Mouse (Mus musculus) intestine, postnatal 0 days (tissue): Measurements from ENCODE around the gene Arl5c. TPM values are rescaled to one million over a fixed set of nuclear protein-coding genes. Genes with fewer than 3 reads are reported as not detected.

ENCODE experiments used
- ATAC-seq: fragments of 200-750 bp; cut with Nextera tagmentation; 2 replicates; pipeline ENCODE4 v1.8.0; 2017; ENCODE audit warnings: mild to moderate bottlenecking, moderate TSS enrichment, moderate library complexity
- H3K27ac ChIP-seq: fragments of 300-500 bp; sonication (generic); 2 replicates; pipeline ENCODE4 v1.5.1; 2014; ENCODE audit warnings: mild to moderate bottlenecking, low read depth, low read length, moderate library complexity
- H3K27me3 ChIP-seq: fragments of 300-500 bp; sonication (generic); replicated peaks from 2 replicates; pipeline ENCODE4 v1.6.1; 2014; ENCODE audit warnings: low read length, mixed read lengths; ENCODE audit not compliant: control insufficient read depth, insufficient read depth
- H3K36me3 ChIP-seq: fragments of 300-500 bp; sonication (generic); 2 replicates; pipeline ENCODE4 v1.6.1; 2014; ENCODE audit warnings: mild to moderate bottlenecking, moderate library complexity; ENCODE audit not compliant: control insufficient read depth, insufficient read depth
- H3K4me1 ChIP-seq: fragments of 300-500 bp; sonication (generic); replicated peaks from 2 replicates; pipeline ENCODE4 v1.6.1; 2014; ENCODE audit warnings: antibody characterized with exemption, low read length, mixed read lengths; ENCODE audit not compliant: control insufficient read depth, insufficient read depth
- H3K4me2 ChIP-seq: fragments of 300-500 bp; sonication (generic); replicated peaks from 2 replicates; pipeline ENCODE4 v1.6.1; 2014; ENCODE audit warnings: low read depth, mild to moderate bottlenecking, moderate library complexity
- H3K4me3 ChIP-seq: fragments of 300-500 bp; sonication (generic); 2 replicates; pipeline ENCODE4 v1.5.1; 2014; ENCODE audit warnings: low read depth, low read length
- H3K9ac ChIP-seq: fragments of 300-500 bp; sonication (generic); 2 replicates; pipeline ENCODE4 v1.6.1; 2014; ENCODE audit warnings: mild to moderate bottlenecking, low read depth, low read length
- H3K9me3 ChIP-seq: fragments of 300-500 bp; sonication (generic); 2 replicates; pipeline ENCODE4 v1.6.1; 2016; ENCODE audit warnings: mixed run types; ENCODE audit not compliant: control insufficient read depth
- CTCF ChIP-seq: sonication (generic); IDR thresholded peaks from 2 replicates; pipeline ENCODE4 v1.5.1; 2016; ENCODE audit warnings: low read depth, mild to moderate bottlenecking, control low read depth, antibody characterized with exemption, moderate library complexity
- WGBS: fragments of 180-500 bp; shearing (Covaris S2); extraction: QIAGEN DNeasy Blood & Tissue Kit; methylation state at CpG from one replicate; pipeline ENCODE4 v1.1.7; 2014; 5-methylcytosine and 5-hydroxymethylcytosine counted together
- polyA plus RNA-seq: library from polyadenylated mRNA; unstranded; fragments of >200 nt; fragmentation: Nextera tagmentation; extraction: Ambion mirVana; gene quantifications from 2 replicates; pipeline ENCODE4 v1.2.1, GENCODE M21; 2015

Arl5c gene
- polyA plus RNA-seq, 1 experiment from 2014 or later, result 4.2 TPM

DNA sequence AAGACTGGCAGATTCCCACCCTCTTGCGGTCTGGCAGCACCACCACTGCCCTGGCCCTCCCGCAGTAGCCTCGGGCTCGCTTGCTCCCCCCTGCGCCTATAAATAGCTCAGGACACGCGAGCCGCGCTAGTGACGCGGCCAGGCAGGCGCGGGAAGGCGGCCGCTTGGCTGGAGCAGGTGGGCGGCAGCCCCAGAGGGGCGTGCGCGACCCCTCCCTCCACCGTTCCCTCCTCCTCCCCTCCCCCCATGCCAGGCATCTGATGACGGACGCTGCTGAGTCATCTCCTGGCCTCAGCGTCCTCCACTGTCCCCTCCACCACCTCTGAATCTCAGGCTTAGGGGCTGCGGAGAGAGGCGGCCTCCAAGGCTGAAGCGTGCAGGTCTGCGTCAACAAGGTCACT is 40.0 kb upstream of the Arl5c start:
- Histone ChIP-seq H3K4me3 (peak overlapping the region; percentile 22), H3K9me3 (no peaks in the 10 kb centered on the region), H3K4me1 (no peaks in the 10 kb centered on the region), H3K4me2 (peak overlapping the region; percentile 63), H3K9ac (no peak overlapping the region), H3K27ac (no peak overlapping the region), H3K36me3 (peaks cover 2% of the 10 kb centered on the region), H3K27me3 (peaks cover 24% of the 10 kb centered on the region)
- 1% methylated on average over 27 of the region's 27 CpGs for WGBS
- TF ChIP-seq CTCF, result peak; percentile 29; the same call in 1 of the 2 replicates
- 0 out of 2 replicates have a peak, but pooled peaks have one; percentile 19 for ATAC-seq

DNA sequence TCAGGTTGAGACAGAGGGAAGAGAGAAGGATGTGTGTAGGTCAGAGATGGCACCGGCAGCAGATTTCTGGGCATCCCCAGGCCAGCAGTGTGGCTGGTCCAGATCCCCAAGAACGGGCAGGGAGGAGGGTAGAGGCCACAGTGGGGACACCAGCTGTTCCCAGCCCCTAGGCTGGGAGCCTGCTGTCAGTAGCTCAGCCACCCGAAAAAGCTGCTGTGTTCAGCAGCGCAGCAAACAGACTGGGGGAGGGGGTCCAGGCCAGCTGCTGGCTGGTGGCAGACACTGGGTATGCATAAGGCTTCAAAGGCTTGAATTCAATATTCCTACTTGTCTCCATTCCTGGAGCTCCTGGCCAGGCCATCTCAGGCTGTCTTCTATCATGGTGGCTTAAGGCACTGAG is 38.9 kb upstream of the Arl5c start:
- TF ChIP-seq CTCF, result no peak
- no peak overlapping the region for H3K9ac ChIP-seq
- no peak overlapping the region for H3K4me2 ChIP-seq
- no peaks in the 10 kb centered on the region for H3K4me1 ChIP-seq
- peaks cover 24% of the 10 kb centered on the region for H3K27me3 ChIP-seq
- H3K27ac ChIP-seq, result no peak overlapping the region
- no peaks in the 10 kb centered on the region for H3K9me3 ChIP-seq
- ATAC-seq, result no peak
- peaks cover 14% of the 10 kb centered on the region for H3K36me3 ChIP-seq
- 52% methylated on average over 4 of the region's 4 CpGs for WGBS
- H3K4me3 ChIP-seq, result no peak overlapping the region

DNA sequence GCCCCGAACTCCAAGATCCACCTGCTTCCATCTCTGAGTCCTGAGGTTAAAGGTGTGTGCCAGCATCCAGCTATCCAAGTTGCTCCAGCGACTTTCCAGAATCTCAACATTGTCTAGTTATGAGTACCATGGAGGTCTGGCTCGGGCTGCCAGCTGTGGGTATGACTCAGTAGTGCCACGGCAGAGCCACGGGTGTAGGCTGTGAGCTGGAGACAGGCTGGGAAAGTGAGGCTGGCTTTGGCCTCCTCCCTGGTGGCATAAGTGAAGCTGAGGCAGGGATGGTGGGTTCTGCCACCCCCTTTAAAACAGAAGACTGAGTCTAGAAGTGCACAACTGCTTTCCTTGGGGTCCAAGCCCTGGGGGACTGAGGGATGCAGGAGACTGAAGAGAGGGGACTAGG is 38.1 kb upstream of the Arl5c start:
- no peak overlapping the region for H3K9ac ChIP-seq
- peaks cover 24% of the 10 kb centered on the region for H3K27me3 ChIP-seq
- no peak overlapping the region for H3K4me2 ChIP-seq
- peaks cover 22% of the 10 kb centered on the region for H3K36me3 ChIP-seq
- no peak overlapping the region for H3K4me3 ChIP-seq
- H3K4me1 ChIP-seq, result no peaks in the 10 kb centered on the region
- no peak for ATAC-seq
- TF ChIP-seq CTCF, result no peak
- 73% methylated on average over 5 of the region's 5 CpGs for WGBS
- no peaks in the 10 kb centered on the region for H3K9me3 ChIP-seq
- H3K27ac ChIP-seq, result no peak overlapping the region

DNA sequence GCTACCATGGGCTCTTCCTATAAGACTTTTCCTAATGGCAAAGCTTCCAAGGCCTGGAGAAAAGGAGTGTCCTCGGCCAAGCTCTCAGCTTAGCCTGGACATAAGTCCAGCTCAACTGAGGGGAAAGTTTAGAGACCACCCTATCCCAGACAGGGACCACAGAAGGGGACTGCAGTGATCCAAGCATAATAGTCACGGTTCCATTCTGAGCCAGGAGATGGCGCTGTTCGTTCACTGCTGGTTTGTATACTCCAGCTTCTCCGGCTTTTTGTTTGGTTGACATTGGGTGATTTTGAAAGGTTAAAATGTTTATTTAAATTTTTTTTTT is 35.4 kb upstream of the Arl5c start:
- ATAC-seq, result no peak
- TF ChIP-seq CTCF, result peak; percentile 91
- no peak overlapping the region for H3K27ac ChIP-seq
- H3K4me1 ChIP-seq, result no peaks in the 10 kb centered on the region
- H3K4me2 ChIP-seq, result no peak overlapping the region
- peaks cover 27% of the 10 kb centered on the region for H3K36me3 ChIP-seq
- H3K9me3 ChIP-seq, result no peaks in the 10 kb centered on the region
- H3K4me3 ChIP-seq, result no peak overlapping the region
- H3K27me3 ChIP-seq, result peaks cover 9% of the 10 kb centered on the region
- H3K9ac ChIP-seq, result no peak overlapping the region
- 8% methylated on average over 5 of the region's 5 CpGs for WGBS

DNA sequence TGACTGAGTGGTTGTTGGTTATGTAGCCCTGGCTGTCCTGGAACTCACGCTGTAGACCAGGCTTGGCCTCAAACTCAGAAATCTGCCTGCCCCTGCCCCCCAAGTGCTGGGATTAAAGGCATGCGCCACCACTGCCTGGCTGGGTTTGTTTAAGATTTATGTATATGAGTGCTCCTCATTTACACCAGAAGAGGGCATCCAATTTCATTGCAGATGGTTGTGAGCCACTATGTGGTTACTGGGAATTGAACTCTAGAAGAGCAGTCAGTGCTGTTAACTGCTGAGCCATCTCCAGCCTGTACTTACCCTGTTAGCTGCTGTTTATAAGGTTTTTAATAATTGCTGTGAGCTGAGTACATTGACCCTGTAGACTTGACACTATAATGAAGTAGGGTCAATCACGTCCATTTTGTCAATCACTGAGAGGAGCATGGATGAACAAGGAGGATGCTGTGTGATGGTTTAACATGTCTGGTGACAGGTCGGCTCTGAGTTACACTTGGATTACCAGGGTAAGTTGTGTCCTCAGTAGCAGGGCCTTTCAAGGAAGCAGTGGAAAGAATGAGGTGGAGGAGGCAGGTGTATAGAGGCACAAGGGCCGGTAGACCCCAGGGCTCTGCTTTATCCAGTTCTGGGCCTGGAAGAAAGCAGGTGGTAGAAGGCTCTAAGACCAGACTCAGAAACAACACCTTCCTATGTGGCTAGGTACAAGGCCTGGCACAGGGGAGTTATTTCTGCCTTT is 34.9 kb upstream of the Arl5c start:
- Histone ChIP-seq H3K4me1 (0 out of 2 replicates have a peak, but pooled peaks cover 4% of the 10 kb centered on the region), H3K4me3 (no peak overlapping the region), H3K27me3 (peaks cover 4% of the 10 kb centered on the region; the same call in 1 of the 2 replicates), H3K36me3 (peaks cover 27% of the 10 kb centered on the region), H3K27ac (no peak overlapping the region), H3K9me3 (no peaks in the 10 kb centered on the region), H3K9ac (no peak overlapping the region), H3K4me2 (no peak overlapping the region)
- ATAC-seq, result no peak
- peak; percentile 50 for TF ChIP-seq CTCF
- 50% methylated on average over 5 of the region's 5 CpGs for WGBS

DNA sequence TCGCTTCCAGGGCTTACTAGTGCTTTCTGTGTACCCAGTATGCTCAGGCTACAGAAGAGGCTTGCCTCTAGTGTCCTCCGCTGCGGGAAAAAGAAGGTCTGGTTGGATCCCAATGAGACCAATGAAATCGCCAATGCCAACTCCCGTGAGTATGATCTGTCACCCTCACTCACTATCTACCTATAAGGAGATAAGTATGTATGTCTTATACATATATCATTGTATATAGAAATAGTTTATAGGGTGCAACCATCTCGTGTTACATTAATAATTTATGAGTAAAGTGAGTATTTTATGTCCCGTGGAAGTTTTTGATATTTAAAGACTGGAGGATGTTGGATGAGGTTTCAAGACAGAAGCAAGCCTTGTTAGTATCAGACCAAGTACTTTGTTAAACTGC is 31.8 kb upstream of the Arl5c start:
- H3K9ac ChIP-seq, result peak overlapping the region; percentile 98; the same call in 1 of the 2 replicates
- no peak for TF ChIP-seq CTCF
- WGBS, result 14% methylated on average over 7 of the region's 7 CpGs
- 0 out of 2 replicates have a peak, but pooled peaks cover 6% of the 10 kb centered on the region for H3K4me1 ChIP-seq
- no peaks in the 10 kb centered on the region for H3K27me3 ChIP-seq
- no peak for ATAC-seq
- peak overlapping the region; percentile 95 for H3K4me3 ChIP-seq
- no peaks in the 10 kb centered on the region for H3K9me3 ChIP-seq
- peak overlapping the region; percentile 79 for H3K4me2 ChIP-seq
- H3K27ac ChIP-seq, result no peak overlapping the region
- peaks cover 27% of the 10 kb centered on the region for H3K36me3 ChIP-seq
